Mouse (Mus musculus) testis, adult 2 months (tissue): ENCODE measurements around the gene Krtap3-1.
"Not testable (repeated sequence)": the region's sequence is repeated elsewhere in the genome, so short reads cannot be mapped to it uniquely, and the experiment has no call there.

ENCODE experiments used
- CTCF ChIP-seq: fragments of 200-500 bp; IDR thresholded peaks from 2 replicates; pipeline ENCODE4 v1.5.1; 2012; ENCODE audit warnings: low read depth, mild to moderate bottlenecking, inconsistent platforms, low read length, moderate library complexity; ENCODE audit not compliant: control insufficient read depth, insufficient read depth, insufficient replicate concordance
- POLR2A ChIP-seq: fragments of 200-500 bp; IDR thresholded peaks from 2 replicates; pipeline ENCODE4 v1.6.1; 2012; ENCODE audit warnings: low read depth, mild to moderate bottlenecking, inconsistent platforms, low read length, moderate library complexity; ENCODE audit not compliant: control insufficient read depth

DNA sequence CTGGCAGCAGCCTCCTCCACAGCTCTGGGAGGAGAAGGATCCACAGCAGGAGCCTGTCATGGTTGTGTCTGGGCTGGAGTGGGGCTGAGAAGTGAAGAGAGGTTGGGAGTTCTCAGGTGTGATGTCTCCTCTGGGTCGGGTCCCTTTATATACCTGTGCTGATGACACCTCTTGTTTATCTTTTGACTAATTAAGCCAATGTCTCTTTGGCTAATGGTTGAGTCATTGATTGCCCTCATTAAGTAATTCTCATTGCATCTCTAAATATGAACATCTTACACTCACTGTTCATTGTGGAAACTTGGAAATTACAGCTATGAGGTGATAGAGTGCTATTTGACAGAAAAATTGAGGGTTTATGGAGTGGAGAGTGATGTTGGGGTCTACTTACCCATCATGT is 36.8 kb upstream of the Krtap3-1 start, which contains the start of gene Gm11938:
- TF ChIP-seq CTCF, POLR2A: not testable (repeated sequence)
